Mouse (Mus musculus) left cerebral cortex, adult 8-10 months (tissue): Measurements from ENCODE around the gene Zfp830. TPM values are rescaled to one million over a fixed set of nuclear protein-coding genes. Genes with fewer than 3 reads are reported as not detected.

Experiments
- total RNA-seq, 4 experiments: library from RNA; stranded (reverse); gene quantifications; 2 replicates each; pipeline ENCODE4 v1.2.4; 2022

Gene Zfp830
- total RNA-seq, 4 experiments from 2014 or later = 14.5 to 15.7 (median 14.8) TPM

Other genes with a start within 250 kb of the Zfp830 start
- under 1 TPM; 0.37 to 0.74 (median 0.52) TPM for gene Cct6b, start within 50 bp of the Zfp830 start, total RNA-seq
- 10 to 100 TPM; 18.0 to 21.9 (median 20.9) TPM for gene Lig3, start 16.8 kb downstream of the Zfp830 start, total RNA-seq
- gene Rffl, start 106.9 kb downstream of the Zfp830 start, total RNA-seq = 10 to 100 TPM; 13.8 to 14.4 (median 14.3) TPM
- 10 to 100 TPM; 17.8 to 20.8 (median 20.4) TPM for gene Rad51d, start 126.3 kb downstream of the Zfp830 start, total RNA-seq
- not detected for gene Fndc8, start 127.8 kb downstream of the Zfp830 start, total RNA-seq
- gene Nle1, start 144.1 kb downstream of the Zfp830 start, total RNA-seq = 10 to 100 TPM; 28.0 to 40.9 (median 34.6) TPM
- gene Unc45b, start 146.2 kb downstream of the Zfp830 start, total RNA-seq = 1 to 10 TPM in 3 of 4 experiments, under 1 TPM in 1; 0.75 to 3.4 (median 1.8) TPM
- 1 to 10 TPM; 3.0 to 5.3 (median 3.4) TPM for gene Slfn5, start 187.0 kb downstream of the Zfp830 start, total RNA-seq
- gene Slfn9, start 227.5 kb downstream of the Zfp830 start, total RNA-seq = under 1 TPM; 0.37 to 0.91 (median 0.62) TPM